Mouse (Mus musculus): ENCODE data around the gene Fam205c. TPM values are rescaled to one million over a fixed set of nuclear protein-coding genes. Genes with fewer than 3 reads are reported as not detected.
A peak's percentile ranks its signal among the peaks of the same experiment; 100 is the strongest.

The Fam205c gene
- polyA plus RNA-seq, 1 experiment from 2014 or later = 0.60 TPM

DNA sequence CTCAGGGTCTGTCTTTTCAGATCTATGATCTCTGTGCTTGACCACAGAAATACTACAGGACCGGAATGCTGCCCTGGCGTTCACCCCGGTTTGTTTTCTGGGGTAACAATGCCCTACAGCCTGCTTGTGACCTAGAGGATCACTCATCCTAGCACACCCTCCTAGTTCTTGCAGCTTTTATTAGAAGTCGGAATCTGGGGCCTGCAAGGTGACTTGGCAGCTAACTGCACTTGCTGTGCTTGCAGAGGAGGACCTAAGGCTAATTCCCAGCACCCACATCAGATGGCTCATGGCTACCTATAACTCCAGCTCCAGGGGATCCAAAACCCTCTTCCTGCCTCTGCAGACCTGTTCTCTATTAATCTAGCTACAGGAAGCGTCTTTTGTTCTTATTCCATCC lies 28.7 kb upstream of the Fam205c start:
- Histone ChIP-seq H3K27me3 (ENCODE audit: low read depth, poor library complexity, severe bottlenecking) (no peaks in the 10 kb centered on the region), H3K36me3 (no peaks in the 10 kb centered on the region), H3K27ac (replicated peaks) (no peak overlapping the region), H3K4me1 (peaks cover 15% of the 10 kb centered on the region), H3K4me3 (no peak overlapping the region), H3K9me3 (replicated peaks) (no peaks in the 10 kb centered on the region)
- no peak for DNase-seq (ENCODE audit: low spot score)
- 89% methylated on average over 5 of the region's 5 CpGs for WGBS

DNA sequence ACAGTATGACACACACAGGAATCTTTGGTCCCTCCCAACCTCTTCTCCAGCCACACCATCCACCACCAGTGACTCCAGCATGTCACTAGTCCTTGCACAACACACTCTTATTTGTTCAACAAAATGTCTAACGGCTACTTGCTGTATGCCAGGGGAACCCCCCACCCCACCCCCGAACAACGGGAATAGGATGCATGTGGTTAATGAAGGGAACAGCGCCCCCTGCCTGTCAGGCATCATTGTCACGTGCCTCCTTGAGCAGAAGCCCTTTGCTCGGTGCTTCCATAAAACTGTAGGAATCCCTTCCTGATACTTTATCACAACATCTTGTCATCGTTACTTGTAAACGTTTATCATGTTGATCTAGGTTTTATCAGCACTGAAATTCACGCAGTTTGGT lies 28.1 kb upstream of the Fam205c start:
- no peak for DNase-seq (ENCODE audit: low spot score)
- H3K4me3 ChIP-seq = no peak overlapping the region
- H3K36me3 ChIP-seq = no peaks in the 10 kb centered on the region
- no peak overlapping the region for H3K27ac ChIP-seq (replicated peaks)
- WGBS = 66% methylated on average over 9 of the region's 9 CpGs
- H3K27me3 ChIP-seq (ENCODE audit: low read depth, poor library complexity, severe bottlenecking) = no peaks in the 10 kb centered on the region
- no peaks in the 10 kb centered on the region for H3K9me3 ChIP-seq (replicated peaks)
- peaks cover 15% of the 10 kb centered on the region for H3K4me1 ChIP-seq

DNA sequence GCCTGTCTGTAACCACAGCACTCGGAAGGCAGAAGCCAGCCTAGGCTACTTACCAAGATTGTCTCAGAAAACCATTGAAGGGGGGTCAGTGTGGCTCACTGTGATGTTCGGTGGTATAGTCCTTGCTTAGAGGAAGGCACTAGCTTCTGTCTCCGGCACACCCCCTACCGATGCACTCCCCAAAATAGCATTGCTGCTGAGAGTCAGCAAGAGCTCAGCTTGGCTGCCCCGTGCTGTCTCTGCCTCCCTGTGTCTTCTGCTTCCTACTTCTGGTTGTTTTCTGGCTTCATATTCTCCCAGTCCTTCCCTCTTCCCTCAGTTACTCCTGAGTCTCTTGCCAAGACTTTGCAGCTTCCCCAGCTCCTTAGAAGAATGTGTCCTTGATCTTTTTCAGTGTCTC lies 26.8 kb upstream of the Fam205c start:
- H3K36me3 ChIP-seq = no peaks in the 10 kb centered on the region
- no peaks in the 10 kb centered on the region for H3K27me3 ChIP-seq (ENCODE audit: low read depth, poor library complexity, severe bottlenecking)
- H3K27ac ChIP-seq (replicated peaks) = no peak overlapping the region
- no peak overlapping the region for H3K4me3 ChIP-seq
- WGBS = 70% methylated on average over 5 of the region's 5 CpGs
- no peaks in the 10 kb centered on the region for H3K9me3 ChIP-seq (replicated peaks)
- H3K4me1 ChIP-seq = peaks cover 15% of the 10 kb centered on the region
- DNase-seq (ENCODE audit: low spot score) = no peak

DNA sequence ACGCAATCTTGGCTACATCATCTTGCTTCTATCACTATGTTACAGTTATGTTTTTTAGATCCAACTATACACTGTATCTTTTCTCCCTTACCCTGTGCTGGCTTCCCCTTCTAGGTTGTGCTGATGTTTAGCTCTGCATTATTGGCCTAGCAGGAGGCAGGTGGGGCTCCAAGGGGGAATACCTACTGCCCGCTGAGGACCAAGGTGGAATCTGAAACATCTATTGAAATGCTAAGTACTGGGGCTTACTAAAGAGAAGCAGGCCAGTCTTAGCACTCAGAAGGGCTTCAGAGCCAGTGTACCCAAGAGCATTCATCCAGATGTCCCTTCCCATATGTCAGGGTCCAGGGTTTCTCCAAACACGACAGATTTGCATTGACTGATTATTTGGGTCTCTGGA lies 24.9 kb upstream of the Fam205c start:
- no peak for DNase-seq (ENCODE audit: low spot score)
- Histone ChIP-seq H3K36me3 (no peaks in the 10 kb centered on the region), H3K9me3 (replicated peaks) (no peaks in the 10 kb centered on the region), H3K4me3 (no peak overlapping the region), H3K4me1 (peaks cover 11% of the 10 kb centered on the region), H3K27me3 (ENCODE audit: low read depth, poor library complexity, severe bottlenecking) (no peaks in the 10 kb centered on the region), H3K27ac (replicated peaks) (no peak overlapping the region)
- 29% methylated on average over 3 of the region's 3 CpGs for WGBS

DNA sequence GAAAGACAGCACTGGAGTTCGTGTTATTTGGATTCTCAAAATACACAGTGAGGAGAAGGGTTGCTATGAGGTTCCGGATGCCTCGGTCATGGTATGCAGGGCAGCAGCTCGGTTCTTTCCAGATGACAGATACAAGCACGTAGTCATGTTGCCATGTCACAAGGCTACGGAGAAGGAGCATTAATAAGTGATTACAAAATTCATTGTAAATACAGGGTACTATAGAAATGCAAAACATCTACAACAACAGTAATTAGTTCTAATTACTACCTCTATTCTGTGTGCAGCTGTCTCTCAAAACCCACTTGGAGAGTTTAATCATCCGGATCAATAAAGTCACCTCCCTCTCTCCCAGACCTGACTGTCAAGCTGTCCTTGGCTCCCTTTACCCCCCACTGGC lies 21.1 kb upstream of the Fam205c start:
- no peak for DNase-seq (ENCODE audit: low spot score)
- Histone ChIP-seq H3K9me3 (replicated peaks) (no peaks in the 10 kb centered on the region), H3K36me3 (no peaks in the 10 kb centered on the region), H3K4me3 (no peak overlapping the region), H3K4me1 (peaks cover 11% of the 10 kb centered on the region), H3K27me3 (ENCODE audit: low read depth, poor library complexity, severe bottlenecking) (no peaks in the 10 kb centered on the region), H3K27ac (replicated peaks) (no peak overlapping the region)
- 74% methylated on average over 7 of the region's 7 CpGs for WGBS

DNA sequence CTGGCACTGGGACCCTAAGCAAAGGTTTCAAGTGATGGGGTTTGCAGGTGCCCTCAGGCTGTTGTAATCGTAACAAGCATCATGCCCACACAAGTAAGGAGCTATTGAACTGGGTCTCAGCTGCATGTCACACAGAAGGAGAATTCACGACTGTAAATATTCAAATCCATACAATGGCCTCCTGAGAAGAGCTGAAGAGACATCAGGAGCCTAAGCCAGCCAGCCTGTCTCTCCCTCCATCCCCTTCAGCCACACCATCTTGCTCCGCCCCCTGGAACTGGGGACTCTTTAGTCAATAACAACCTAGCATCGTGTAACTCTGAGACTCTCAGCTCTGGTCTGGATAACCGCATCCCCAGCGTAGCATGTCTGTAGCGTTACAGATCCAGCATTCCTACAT lies 17.1 kb upstream of the Fam205c start:
- H3K27ac ChIP-seq (replicated peaks) = no peak overlapping the region
- H3K4me1 ChIP-seq = 0 out of 2 replicates have a peak, but pooled peaks cover 3% of the 10 kb centered on the region
- no peaks in the 10 kb centered on the region for H3K36me3 ChIP-seq
- no peak overlapping the region for H3K4me3 ChIP-seq
- no peak for DNase-seq (ENCODE audit: low spot score)
- H3K9me3 ChIP-seq (replicated peaks) = no peaks in the 10 kb centered on the region
- WGBS = 71% methylated on average over 7 of the region's 7 CpGs
- H3K27me3 ChIP-seq (ENCODE audit: low read depth, poor library complexity, severe bottlenecking) = no peaks in the 10 kb centered on the region

DNA sequence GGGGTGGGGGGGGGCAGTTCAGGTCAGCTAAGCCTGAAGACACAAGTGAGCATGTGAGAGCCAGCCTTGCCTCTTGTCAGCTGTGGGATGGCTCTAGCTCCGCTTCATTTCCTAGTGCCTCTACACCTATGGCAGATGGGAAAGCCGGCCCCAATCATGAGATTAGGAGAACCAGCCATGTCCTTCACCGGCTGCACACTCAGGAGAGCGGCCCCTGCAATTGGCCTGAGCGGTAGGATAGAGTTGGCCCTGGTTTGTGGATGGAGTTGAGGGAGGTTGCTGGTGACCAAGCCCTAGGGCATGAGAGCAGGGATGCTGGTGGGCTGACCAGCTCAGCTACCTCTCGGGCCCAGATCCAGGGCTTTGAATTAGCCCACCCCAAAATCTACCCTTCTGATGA lies 14.8 kb upstream of the Fam205c start:
- H3K4me1 ChIP-seq = no peaks in the 10 kb centered on the region
- H3K9me3 ChIP-seq (replicated peaks) = no peaks in the 10 kb centered on the region
- 93% methylated on average over 6 of the region's 6 CpGs for WGBS
- no peaks in the 10 kb centered on the region for H3K36me3 ChIP-seq
- no peaks in the 10 kb centered on the region for H3K27me3 ChIP-seq (ENCODE audit: low read depth, poor library complexity, severe bottlenecking)
- H3K4me3 ChIP-seq = no peak overlapping the region
- no peak overlapping the region for H3K27ac ChIP-seq (replicated peaks)
- DNase-seq (ENCODE audit: low spot score) = no peak

DNA sequence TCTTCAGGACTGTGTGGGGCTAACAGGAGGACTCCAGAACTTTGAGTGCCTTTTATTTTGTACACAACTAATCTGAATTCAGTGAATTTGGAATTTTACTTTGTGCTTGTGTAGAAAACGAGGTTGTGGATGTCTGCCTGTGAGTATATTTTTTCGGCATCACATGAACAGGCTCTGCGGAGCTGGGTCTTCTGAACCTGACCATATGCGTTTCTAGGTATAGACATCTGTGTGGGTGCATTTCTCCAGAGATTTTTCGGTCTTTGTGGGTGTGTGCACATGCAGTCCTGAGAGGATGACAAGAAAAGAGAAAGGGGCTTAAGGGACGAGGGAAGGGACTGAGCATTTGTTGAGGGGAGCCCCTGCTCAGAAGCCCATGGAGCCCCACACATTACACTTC lies 12.9 kb upstream of the Fam205c start:
- Histone ChIP-seq H3K9me3 (replicated peaks) (no peaks in the 10 kb centered on the region), H3K4me1 (no peaks in the 10 kb centered on the region), H3K4me3 (no peak overlapping the region), H3K27me3 (ENCODE audit: low read depth, poor library complexity, severe bottlenecking) (no peaks in the 10 kb centered on the region), H3K27ac (replicated peaks) (no peak overlapping the region), H3K36me3 (no peaks in the 10 kb centered on the region)
- 89% methylated on average over 6 of the region's 6 CpGs for WGBS
- no peak for DNase-seq (ENCODE audit: low spot score)

DNA sequence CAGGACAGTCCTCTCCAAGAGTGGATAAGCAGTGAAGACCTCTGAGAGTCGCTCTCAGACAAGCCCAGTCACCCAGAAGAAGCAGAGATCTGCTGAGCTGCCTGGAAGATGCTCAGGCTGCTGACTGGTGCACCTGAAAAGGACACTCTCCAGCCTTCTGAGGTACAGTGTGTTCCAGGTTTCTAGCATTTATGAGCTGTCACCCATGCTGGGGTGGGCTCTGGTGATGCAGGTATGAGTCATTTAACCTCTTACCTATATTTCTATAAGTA lies 6.6 kb upstream of the Fam205c start:
- Histone ChIP-seq H3K27ac (replicated peaks) (no peak overlapping the region), H3K9me3 (replicated peaks) (no peaks in the 10 kb centered on the region), H3K36me3 (no peaks in the 10 kb centered on the region), H3K4me3 (no peak overlapping the region), H3K4me1 (no peaks in the 10 kb centered on the region), H3K27me3 (ENCODE audit: low read depth, poor library complexity, severe bottlenecking) (no peaks in the 10 kb centered on the region)
- DNase-seq (ENCODE audit: low spot score) = no peak
- 63% methylated on average over 1 of the region's 1 CpGs for WGBS

DNA sequence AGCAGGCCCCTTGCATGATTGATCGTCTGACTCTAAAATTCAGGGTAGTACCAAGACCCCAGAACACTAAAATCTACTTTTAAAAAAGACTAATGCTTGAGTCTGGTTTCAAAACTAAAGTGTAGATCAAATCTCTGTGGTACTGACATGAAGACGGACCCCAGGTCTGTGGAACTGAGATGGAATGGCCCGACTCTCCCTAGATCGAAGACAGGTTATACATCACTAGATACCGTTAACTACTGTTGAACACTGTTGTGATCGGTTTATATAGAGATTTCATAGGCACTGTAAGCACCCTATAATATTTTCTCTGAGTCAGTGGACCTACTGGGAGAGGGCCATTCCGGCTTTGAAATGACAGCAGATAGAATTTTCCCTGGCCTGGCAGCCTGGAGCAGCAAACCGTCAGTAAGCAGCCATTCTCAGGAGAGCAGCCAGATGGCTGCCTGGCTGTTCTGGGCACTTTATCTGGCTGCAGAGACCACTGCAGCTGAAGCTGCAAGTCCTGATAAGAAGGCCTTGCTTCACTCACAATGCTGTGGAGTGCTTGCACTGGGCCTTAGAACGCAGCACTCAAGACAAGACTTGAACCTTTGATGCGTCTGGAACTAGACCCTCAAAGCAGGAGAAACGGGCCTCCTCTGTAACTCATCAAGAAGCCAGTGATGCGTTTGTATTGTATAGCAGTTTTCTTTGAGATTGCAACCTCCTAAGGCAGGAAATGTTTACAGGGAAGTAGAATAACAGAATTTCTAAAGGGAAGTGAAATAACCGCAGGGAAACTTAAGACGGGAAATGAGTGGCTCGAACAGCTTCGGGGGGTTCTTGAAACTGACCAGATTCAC lies 6.0 kb upstream of the Fam205c start:
- no peaks in the 10 kb centered on the region for H3K4me1 ChIP-seq

DNA sequence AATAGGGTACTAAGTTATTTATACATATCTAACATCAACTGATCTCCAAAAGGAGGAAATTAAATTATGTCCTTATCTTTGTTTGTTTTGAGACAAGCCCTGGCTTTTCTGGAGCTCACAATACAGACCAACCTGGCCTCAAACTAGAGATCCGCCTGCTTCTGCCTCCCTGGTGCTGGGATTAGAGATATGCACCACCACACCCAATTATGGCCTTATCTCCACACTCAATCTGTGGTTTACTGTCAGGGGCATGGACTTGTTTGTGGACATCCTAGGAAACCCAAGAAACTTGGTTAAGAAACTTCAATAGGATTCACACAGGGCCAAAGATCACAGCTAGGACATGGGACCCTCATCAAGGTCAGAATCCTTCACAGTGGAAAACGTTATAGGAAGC lies 3.6 kb upstream of the Fam205c start:
- Histone ChIP-seq H3K36me3 (no peaks in the 10 kb centered on the region), H3K4me1 (no peaks in the 10 kb centered on the region), H3K27ac (replicated peaks) (no peak overlapping the region), H3K4me3 (no peak overlapping the region), H3K27me3 (ENCODE audit: low read depth, poor library complexity, severe bottlenecking) (no peaks in the 10 kb centered on the region), H3K9me3 (replicated peaks) (no peaks in the 10 kb centered on the region)
- WGBS = 83% methylated on average over 2 of the region's 2 CpGs
- DNase-seq (ENCODE audit: low spot score) = no peak

More for the DNA sequence above, 6.0 kb upstream of the Fam205c start:
- no peak overlapping the region for H3K27ac ChIP-seq (replicated peaks)
- H3K27me3 ChIP-seq (ENCODE audit: low read depth, poor library complexity, severe bottlenecking) = no peaks in the 10 kb centered on the region
- 85% methylated on average over 16 of the region's 16 CpGs for WGBS
- H3K9me3 ChIP-seq (replicated peaks) = no peaks in the 10 kb centered on the region
- DNase-seq (ENCODE audit: low spot score) = no peak
- no peaks in the 10 kb centered on the region for H3K36me3 ChIP-seq
- H3K4me3 ChIP-seq = no peak overlapping the region

DNA sequence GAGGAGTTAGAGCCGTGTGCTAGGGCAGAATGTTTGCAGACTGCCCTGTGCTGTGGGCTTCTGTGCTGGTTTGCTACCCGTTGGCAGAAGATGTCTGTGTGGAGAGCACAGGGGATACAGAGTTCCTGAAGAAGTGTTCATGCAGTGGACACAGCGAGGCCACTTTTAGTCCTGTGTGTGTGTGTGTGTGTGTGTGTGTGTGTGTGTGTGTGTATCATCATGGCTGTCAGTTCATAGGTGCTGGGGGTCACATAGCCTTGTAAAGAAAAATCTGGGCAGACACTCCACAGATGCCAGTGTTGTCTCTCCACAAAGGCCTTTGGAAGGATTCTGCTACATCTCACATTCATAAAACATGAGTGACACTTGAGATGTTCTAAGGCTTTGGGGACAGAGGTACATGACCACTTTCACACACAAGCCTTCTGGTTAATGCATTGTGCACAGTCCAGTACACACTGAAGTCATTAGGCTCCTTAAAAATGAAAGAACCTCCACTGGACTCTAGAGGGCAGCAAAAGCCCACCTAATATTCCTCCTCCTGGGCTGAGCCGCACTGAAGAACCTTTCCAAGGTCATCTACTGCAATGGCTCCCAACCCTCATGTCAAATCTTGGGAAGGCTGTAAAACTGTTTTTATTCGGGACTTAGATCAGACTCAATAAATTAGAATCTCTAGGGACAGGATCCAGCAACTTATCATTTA lies 2.7 kb upstream of the Fam205c start:
- peak; percentile 62 for DNase-seq (ENCODE audit: low spot score)
- Histone ChIP-seq H3K9me3 (replicated peaks) (no peaks in the 10 kb centered on the region), H3K4me3 (no peak overlapping the region), H3K27ac (replicated peaks) (no peak overlapping the region), H3K27me3 (ENCODE audit: low read depth, poor library complexity, severe bottlenecking) (no peaks in the 10 kb centered on the region), H3K36me3 (no peaks in the 10 kb centered on the region), H3K4me1 (no peaks in the 10 kb centered on the region)
- WGBS = 45% methylated on average over 5 of the region's 5 CpGs

DNA sequence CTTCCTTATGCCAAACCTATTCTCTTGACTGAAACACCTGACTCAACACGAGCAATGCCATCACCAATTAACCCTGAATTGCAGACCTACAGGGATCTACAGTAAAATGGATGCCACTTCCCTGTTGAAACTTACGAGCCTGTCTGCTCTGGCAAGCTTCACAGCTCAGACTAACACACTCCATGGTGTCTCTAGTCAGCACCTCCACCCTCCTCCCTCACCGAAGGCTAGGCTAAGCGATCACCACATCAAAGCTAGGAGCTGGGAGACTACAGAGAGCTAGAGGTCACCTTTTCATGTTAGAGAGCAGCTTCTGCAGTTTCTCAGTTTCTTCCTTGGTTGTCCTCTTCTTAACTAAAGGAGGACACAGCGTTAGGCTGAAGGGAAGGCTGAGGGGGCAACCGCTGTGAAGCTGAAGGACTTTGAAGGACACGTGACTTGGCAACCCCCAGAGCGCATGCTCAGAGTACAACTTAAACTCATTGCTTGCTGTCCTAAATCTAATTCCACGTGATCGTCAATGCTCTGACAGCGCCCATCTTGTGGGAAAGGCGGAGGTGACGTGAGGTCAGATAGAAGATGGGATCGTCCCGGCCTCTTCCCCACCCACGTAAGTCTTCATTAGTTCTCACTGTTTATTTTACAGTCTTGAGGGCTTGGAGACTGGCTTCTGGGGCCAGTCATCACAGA lies 1.1 kb downstream of the Fam205c start:
- no peak overlapping the region for H3K27ac ChIP-seq (replicated peaks)
- no peaks in the 10 kb centered on the region for H3K27me3 ChIP-seq (ENCODE audit: low read depth, poor library complexity, severe bottlenecking)
- no peaks in the 10 kb centered on the region for H3K9me3 ChIP-seq (replicated peaks)
- no peak for DNase-seq (ENCODE audit: low spot score)
- H3K36me3 ChIP-seq = no peaks in the 10 kb centered on the region
- H3K4me3 ChIP-seq = no peak overlapping the region
- WGBS = 87% methylated on average over 16 of the region's 16 CpGs
- H3K4me1 ChIP-seq = no peaks in the 10 kb centered on the region

Data from midbrain, embryonic 10.5 days (tissue).